Mouse (Mus musculus) hindbrain, embryonic 16.5 days (tissue): ENCODE measurements around the gene Gpr21. TPM values are rescaled to one million over a fixed set of nuclear protein-coding genes. Genes with fewer than 3 reads are reported as not detected.
A peak's percentile ranks its signal among the peaks of the same experiment; 100 is the strongest.

Experiments
- ATAC-seq: fragments of 200-750 bp; cut with Nextera tagmentation; 2 replicates; pipeline ENCODE4 v1.8.0; 2017; ENCODE audit warnings: moderate TSS enrichment, moderate library complexity
- H3K27ac ChIP-seq: fragments of 300-500 bp; sonication (generic); 2 replicates; pipeline ENCODE4 v1.5.1; 2014; ENCODE audit warnings: low read depth, mild to moderate bottlenecking, control low read depth, low read length, moderate library complexity
- H3K27me3 ChIP-seq: fragments of 300-500 bp; sonication (generic); replicated peaks from 2 replicates; pipeline ENCODE4 v1.6.1; 2014; ENCODE audit warnings: low read length; ENCODE audit not compliant: control insufficient read depth, insufficient read depth
- H3K36me3 ChIP-seq: fragments of 300-500 bp; sonication (generic); 2 replicates; pipeline ENCODE4 v1.6.1; 2014; ENCODE audit warnings: mild to moderate bottlenecking, low read length, moderate library complexity, mixed read lengths; ENCODE audit not compliant: control insufficient read depth, insufficient read depth
- H3K4me1 ChIP-seq: fragments of 300-500 bp; sonication (generic); 2 replicates; pipeline ENCODE4 v1.6.1; 2014; ENCODE audit warnings: low read depth, low read length; ENCODE audit not compliant: control insufficient read depth, insufficient read depth
- H3K4me2 ChIP-seq: fragments of 300-500 bp; sonication (generic); 2 replicates; pipeline ENCODE4 v1.6.1; 2014; ENCODE audit warnings: mild to moderate bottlenecking, low read length, control low read depth, moderate library complexity
- H3K4me3 ChIP-seq: fragments of 300-500 bp; sonication (generic); 2 replicates; pipeline ENCODE4 v1.5.1; 2014; ENCODE audit warnings: mild to moderate bottlenecking, low read length, control low read depth, moderate library complexity
- H3K9ac ChIP-seq: fragments of 300-500 bp; sonication (generic); 2 replicates; pipeline ENCODE4 v1.6.1; 2014; ENCODE audit warnings: low read depth, mild to moderate bottlenecking, control low read depth, low read length, moderate library complexity
- H3K9me3 ChIP-seq: fragments of 300-500 bp; sonication (generic); 2 replicates; pipeline ENCODE4 v1.6.1; 2014; ENCODE audit warnings: mild to moderate bottlenecking, low read length, moderate library complexity; ENCODE audit not compliant: control insufficient read depth
- WGBS: fragments of 180-500 bp; shearing (Covaris S2); extraction: QIAGEN DNeasy Blood & Tissue Kit; methylation state at CpG from one replicate; pipeline ENCODE4 v1.1.7; 2014; 5-methylcytosine and 5-hydroxymethylcytosine counted together
- polyA plus RNA-seq: library from polyadenylated mRNA; unstranded; fragments of >200 nt; fragmentation: Nextera tagmentation; extraction: Ambion mirVana; gene quantifications from 2 replicates; pipeline ENCODE4 v1.2.1, GENCODE M21; 2015

Gene Gpr21
- polyA plus RNA-seq, 1 experiment from 2014 or later: 14.8 TPM

DNA sequence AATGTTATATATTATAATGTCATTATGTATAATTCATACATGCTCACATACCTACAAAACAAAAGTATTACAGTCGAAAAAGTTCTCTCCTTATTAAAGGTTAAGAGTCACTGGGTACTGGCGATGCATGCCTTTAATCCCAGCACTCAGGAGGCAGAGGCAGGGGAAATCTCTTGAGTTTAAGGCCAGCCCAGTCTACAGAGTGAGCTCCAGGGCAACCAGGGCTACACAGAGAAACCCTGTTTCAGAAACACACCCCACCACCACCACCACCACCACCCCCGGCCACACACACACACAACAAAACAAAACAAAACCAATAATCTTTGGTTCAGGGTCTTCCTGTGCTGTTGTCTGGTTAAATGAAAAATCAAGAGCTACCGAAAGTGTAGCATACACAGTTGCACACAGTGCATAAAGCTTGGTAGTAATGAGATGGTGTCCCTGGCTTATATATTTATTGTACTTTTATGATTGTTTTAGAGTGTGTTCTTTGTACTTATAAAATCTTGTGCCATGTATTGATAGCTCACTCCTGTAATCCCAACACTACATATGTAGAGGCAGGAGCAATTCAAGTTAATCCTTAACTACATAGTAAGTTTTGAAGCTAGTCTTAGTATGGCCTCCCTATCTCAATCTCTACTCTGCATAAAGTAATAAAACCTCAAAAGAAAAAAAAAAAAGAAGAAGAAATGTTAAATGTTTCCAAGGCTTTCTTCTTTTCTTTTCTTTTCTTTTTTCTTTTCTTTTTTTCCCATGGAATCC is 4.8 kb upstream of the Gpr21 start:
- 91% methylated on average over 4 of the region's 4 CpGs for WGBS
- Histone ChIP-seq H3K27ac (no peak overlapping the region), H3K36me3 (peaks cover 20% of the 10 kb centered on the region), H3K27me3 (no peaks in the 10 kb centered on the region), H3K4me2 (no peak overlapping the region), H3K9ac (no peak overlapping the region), H3K9me3 (no peaks in the 10 kb centered on the region), H3K4me1 (no peaks in the 10 kb centered on the region; the same call in 1 of the 2 replicates), H3K4me3 (no peak overlapping the region)
- no peak for ATAC-seq

DNA sequence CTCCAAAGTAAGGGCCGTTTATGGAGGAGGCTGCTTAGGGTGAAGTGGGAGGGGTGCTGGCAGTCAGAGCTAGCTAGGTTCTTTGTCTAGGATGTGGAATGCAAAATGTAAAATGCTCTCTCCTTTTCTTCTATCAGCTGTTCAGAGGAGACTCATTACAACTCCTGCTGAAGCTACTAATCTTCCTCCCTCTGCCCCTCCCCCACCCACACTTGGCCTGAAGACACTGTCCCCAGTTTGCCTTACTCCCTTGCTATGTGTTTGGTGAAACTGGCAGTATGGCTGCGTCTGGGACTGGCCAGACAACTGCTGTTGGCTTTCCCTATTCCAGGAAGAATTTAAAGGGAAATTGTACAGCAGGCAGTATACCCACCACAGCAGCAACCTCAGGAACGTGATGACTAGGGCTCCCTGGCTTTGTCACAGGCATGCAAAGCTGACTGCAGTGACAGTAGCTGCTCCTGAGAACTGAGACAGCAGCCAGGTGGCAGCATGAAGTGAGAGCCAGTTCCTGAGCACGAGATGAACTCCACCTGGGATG is 860 bp downstream of the Gpr21 start:
- Histone ChIP-seq H3K9me3 (no peaks in the 10 kb centered on the region), H3K27me3 (no peaks in the 10 kb centered on the region), H3K4me1 (peaks cover 14% of the 10 kb centered on the region), H3K4me2 (peak overlapping the region; percentile 62), H3K4me3 (peak overlapping the region; percentile 40), H3K27ac (peak overlapping the region; percentile 71), H3K36me3 (peaks cover 7% of the 10 kb centered on the region), H3K9ac (peak overlapping the region; percentile 66)
- ATAC-seq: peak; percentile 81
- WGBS: 15% methylated on average over 4 of the region's 4 CpGs

DNA sequence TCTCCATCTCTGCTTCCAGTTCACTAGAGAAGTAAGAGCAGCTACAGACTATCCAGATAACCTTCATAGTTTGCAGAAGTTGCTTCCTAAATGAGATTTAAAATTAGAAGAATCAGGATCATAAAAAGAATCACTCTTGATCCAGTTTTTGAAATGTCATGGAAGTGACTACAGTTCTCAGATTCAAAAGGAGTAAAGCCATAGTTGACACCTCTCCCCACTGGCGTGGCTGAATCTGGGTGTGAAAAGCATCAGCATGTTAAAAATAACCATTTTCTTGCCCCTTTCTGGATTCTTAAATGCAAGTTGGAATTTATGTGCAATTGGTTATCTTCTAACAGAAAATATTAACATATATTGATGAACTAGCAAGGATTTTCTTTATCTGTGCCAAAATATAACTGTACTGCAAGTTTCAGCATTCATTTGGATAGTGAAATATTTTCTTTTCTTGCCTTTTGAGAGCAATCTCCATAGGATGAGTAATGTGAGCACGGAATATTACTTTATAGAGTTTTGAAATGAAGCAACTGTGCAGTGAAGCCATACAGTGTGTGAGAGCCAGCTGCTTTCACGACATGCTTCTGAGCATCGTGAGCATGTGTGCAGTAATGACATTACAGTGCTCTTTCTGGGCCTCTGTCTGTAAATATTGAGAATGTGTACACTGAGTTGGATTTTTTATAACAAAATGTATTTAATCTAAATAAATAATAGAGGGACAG is 2.6 kb downstream of the Gpr21 start:
- Histone ChIP-seq H3K27ac (no peak overlapping the region), H3K36me3 (no peaks in the 10 kb centered on the region), H3K4me3 (peak overlapping the region; percentile 40), H3K4me1 (peaks cover 14% of the 10 kb centered on the region), H3K27me3 (no peaks in the 10 kb centered on the region), H3K9me3 (no peaks in the 10 kb centered on the region), H3K9ac (no peak overlapping the region), H3K4me2 (peak overlapping the region; percentile 62)
- no peak for ATAC-seq
- 66% methylated on average over 4 of the region's 4 CpGs for WGBS

DNA sequence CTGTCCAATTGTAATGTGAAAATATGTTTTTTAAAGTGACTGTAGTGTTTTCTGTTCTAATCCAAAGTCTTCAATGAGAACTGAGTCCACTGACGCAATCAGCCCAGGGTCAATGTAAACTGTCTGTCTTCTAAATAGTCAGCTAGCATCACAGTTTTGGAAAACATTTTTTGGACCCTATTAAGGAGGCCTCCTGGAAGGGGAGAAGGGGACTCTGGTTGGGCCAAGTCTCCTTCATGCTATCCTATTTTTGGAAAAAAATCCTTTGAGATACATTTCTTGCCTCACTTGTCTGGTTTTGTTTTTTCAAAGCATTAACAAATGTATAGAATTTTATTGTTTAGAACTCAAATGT is 3.1 kb downstream of the Gpr21 start:
- Histone ChIP-seq H3K4me2 (peak overlapping the region; percentile 62), H3K27ac (no peak overlapping the region), H3K4me1 (peaks cover 14% of the 10 kb centered on the region), H3K9me3 (no peaks in the 10 kb centered on the region), H3K9ac (no peak overlapping the region), H3K36me3 (no peaks in the 10 kb centered on the region), H3K27me3 (no peaks in the 10 kb centered on the region), H3K4me3 (no peak overlapping the region; the same call in 1 of the 2 replicates)
- ATAC-seq: no peak
- WGBS: 65% methylated on average over 1 of the region's 1 CpGs

DNA sequence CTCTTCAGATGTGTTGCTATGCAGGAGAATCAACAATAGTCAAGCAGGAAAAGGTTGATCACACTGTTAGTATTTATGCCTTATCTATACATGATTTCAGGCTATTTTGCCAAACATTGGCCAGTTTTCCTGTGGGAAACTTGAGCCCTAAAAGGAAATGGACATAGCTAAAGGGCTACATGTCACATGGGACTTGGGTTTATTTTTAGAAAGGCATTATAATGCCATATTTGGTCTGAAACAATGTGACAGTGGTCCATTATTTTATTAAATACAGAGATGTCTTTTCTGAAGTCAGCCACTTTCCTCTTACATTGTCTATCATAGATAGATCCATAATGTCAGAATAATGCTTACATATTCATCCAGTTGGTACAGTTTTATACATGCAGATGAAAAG is 11.5 kb downstream of the Gpr21 start:
- Histone ChIP-seq H3K4me3 (no peak overlapping the region), H3K9ac (no peak overlapping the region), H3K9me3 (no peaks in the 10 kb centered on the region), H3K36me3 (no peaks in the 10 kb centered on the region), H3K4me2 (no peak overlapping the region), H3K27me3 (no peaks in the 10 kb centered on the region), H3K27ac (no peak overlapping the region), H3K4me1 (no peaks in the 10 kb centered on the region)
- no peak for ATAC-seq

DNA sequence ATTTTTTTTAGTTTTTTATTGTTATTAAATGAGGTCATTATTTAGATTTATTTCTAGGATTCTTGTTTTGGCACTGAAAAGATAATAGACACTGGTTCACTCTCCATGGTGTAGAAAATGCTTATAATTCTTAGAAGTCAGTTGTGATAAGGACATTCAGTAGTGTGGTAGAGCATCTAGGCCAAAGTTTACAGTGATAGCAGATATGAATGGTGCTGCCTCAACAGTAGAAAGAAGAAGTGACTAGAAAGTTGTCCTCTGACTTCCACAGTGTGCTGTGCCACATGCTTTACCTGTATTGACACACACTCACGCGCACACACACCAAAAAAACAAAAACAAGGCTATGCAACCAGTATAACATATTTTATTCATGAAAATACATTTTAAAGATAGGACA is 13.3 kb downstream of the Gpr21 start:
- no peak overlapping the region for H3K4me2 ChIP-seq
- H3K4me1 ChIP-seq: no peaks in the 10 kb centered on the region
- peaks cover 2% of the 10 kb centered on the region; the same call in 1 of the 2 replicates for H3K36me3 ChIP-seq
- H3K9ac ChIP-seq: no peak overlapping the region
- WGBS: 96% methylated on average over 2 of the region's 2 CpGs
- H3K9me3 ChIP-seq: no peaks in the 10 kb centered on the region
- no peaks in the 10 kb centered on the region for H3K27me3 ChIP-seq
- no peak overlapping the region for H3K27ac ChIP-seq
- no peak for ATAC-seq
- no peak overlapping the region for H3K4me3 ChIP-seq

DNA sequence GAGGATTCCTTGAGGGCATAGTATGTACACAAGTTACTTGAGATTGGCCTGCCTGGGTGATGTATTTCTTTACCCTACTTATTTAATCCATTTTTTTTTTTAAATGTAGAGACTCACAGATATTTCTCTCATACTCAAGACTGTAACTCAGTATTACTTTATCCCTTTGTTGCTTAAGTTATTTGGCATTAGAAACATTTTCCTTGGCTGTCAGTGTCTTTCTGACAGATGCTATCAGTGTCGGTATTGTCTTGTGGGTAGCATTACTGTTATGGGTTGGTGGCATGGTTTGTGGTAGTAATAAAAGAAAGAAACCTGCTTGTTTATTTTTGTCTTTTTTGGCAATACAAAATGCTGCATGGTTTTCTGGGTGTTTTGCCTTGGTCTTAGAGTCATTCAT is 14.6 kb downstream of the Gpr21 start:
- Histone ChIP-seq H3K27ac (no peak overlapping the region), H3K9ac (no peak overlapping the region), H3K36me3 (peaks cover 2% of the 10 kb centered on the region; the same call in 1 of the 2 replicates), H3K27me3 (no peaks in the 10 kb centered on the region), H3K4me1 (no peaks in the 10 kb centered on the region), H3K4me2 (no peak overlapping the region), H3K9me3 (no peaks in the 10 kb centered on the region), H3K4me3 (no peak overlapping the region)
- ATAC-seq: no peak
- WGBS: 98% methylated on average over 1 of the region's 1 CpGs

DNA sequence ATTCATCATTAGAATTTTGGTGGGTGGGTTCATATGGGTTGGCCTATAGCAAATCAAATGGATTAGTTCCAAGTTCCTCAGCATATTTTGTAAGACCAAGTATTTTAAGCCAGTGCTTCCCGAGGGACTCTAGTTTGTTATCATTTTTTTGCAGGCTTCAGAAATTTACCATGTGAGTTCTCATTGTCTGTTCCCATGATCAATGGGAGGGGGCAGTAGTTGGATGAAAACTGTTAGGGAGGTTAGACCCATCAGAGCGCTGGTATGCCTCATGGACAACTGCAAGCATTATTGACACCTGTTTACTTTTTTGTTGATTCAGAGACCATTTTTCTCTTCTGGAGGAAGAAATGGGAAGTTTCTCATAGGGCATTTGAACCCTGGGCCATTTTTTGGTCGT is 15.5 kb downstream of the Gpr21 start:
- Histone ChIP-seq H3K4me2 (no peak overlapping the region), H3K4me1 (no peaks in the 10 kb centered on the region), H3K27ac (no peak overlapping the region), H3K4me3 (no peak overlapping the region), H3K9ac (no peak overlapping the region), H3K27me3 (no peaks in the 10 kb centered on the region), H3K9me3 (no peaks in the 10 kb centered on the region), H3K36me3 (peaks cover 2% of the 10 kb centered on the region; the same call in 1 of the 2 replicates)
- ATAC-seq: no peak
- WGBS: 82% methylated on average over 3 of the region's 3 CpGs

DNA sequence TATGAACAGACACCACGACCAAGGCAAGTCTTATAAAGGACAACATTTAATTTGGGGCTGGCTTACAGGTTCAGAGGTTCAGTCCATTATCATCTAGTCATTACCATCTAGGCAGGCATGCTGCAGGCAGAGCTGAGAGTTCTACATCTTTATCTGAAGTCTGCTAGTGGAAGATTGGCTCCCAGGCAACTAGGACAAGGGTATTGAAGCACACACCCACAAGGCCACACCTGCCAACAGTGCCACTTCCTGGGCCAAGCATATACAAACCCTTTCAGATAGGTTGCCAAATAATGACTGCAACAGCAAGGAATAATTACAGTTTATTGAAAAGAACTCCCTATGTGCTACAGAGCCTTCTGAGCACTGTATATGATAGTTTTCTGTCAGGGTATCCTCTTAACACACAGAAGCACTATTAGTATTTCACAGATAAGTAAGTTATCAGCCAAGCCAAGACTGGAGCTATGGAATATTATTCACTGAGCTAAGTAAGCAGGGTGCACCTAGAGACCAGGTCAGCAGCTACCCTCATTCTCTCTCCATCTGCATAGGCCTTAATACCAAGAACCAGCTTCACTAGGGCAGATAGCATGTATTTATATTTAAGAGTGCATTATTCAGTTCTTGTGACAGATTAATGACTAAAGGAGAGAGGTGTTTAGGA is 33.3 kb downstream of the Gpr21 start:
- no peaks in the 10 kb centered on the region for H3K27me3 ChIP-seq
- H3K4me1 ChIP-seq: no peaks in the 10 kb centered on the region
- H3K27ac ChIP-seq: no peak overlapping the region
- ATAC-seq: no peak
- peaks cover 21% of the 10 kb centered on the region for H3K36me3 ChIP-seq
- WGBS: 96% methylated on average over 1 of the region's 1 CpGs
- no peak overlapping the region for H3K4me3 ChIP-seq
- H3K4me2 ChIP-seq: no peak overlapping the region
- H3K9me3 ChIP-seq: no peaks in the 10 kb centered on the region
- no peak overlapping the region for H3K9ac ChIP-seq
